Mouse (Mus musculus): ENCODE data around the gene Pdik1l. TPM values are rescaled to one million over a fixed set of nuclear protein-coding genes. Genes with fewer than 3 reads are reported as not detected.

Pdik1l gene
- 1 to 10 TPM; 3.2 TPM for total RNA-seq (2021)
- long read RNA-seq, experiment 1, full-length matches to known transcripts, result 8 of 9 reads
- long read RNA-seq, experiment 1, partial matches to known transcripts, result 0 of 9 reads
- long read RNA-seq, experiment 1, other reads (novel, unspliced or antisense), result 1 of 9 reads
- long read RNA-seq, experiment 2, full-length matches to known transcripts, result 1 of 2 reads
- long read RNA-seq, experiment 2, partial matches to known transcripts, result 0 of 2 reads
- long read RNA-seq, experiment 2, other reads (novel, unspliced or antisense), result 1 of 2 reads

DNA sequence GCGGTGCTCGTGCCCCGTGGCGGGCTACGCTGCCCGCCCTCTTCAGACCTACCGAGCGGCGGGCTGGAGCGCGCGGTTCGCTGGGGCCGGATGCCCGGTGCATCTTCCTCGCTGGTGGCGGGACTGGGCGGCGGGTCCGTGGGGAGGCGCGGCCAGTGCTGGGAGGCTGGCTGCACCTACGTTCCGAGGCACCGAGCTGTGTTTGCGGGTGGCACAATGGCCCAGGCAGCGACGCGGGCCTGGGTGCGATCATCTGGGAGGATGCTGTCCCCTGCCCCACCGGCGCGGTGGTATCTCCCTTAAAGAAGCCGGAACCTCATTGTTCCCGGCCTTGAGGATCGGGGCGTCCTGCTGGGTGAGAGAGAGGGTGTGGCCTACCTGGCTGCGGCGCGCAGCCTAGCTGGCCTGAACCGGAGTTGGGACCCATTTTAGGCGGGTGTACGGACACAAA is at the start of gene Pdik1l:
Pdik1l (minus strand) TSS at position 321 of the 451 bp plus-strand sequence.
- no peak for DNase-seq
- intact Hi-C loops (cut with DNase I), result no loop called here
- no peak for TF ChIP-seq CTCF (IDR thresholded peaks at IDR 0.05)
- Histone ChIP-seq H3K4me3 (peak within 1 kb of the TSS; percentile 99), H3K27ac (peak within 1 kb of the TSS; percentile 94)

DNA sequence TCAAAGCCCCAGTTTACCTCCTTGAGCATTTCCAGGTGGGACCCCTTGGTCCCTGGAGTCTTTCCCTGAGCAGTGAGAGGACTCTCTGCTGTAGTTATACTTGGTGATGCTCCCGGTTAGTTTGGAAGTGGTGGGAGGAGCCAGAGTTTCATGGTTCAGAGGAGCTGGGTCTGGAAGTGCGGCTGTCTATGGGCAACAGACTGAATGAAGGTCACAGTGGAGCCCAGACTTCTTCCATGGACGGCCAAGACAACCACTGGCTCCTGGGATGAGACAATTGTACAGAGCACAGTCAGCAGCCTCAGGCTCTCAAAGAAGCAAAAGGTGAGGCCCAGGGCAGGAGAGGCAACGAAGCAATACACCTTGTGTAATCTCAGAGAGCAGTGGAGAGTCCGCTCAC is 42.6 kb upstream of the Pdik1l start:
- TF ChIP-seq CTCF (IDR thresholded peaks at IDR 0.05), result no peak
- Histone ChIP-seq H3K4me3 (no peak overlapping the region), H3K27ac (peak overlapping the region; percentile 35; the same call in 1 of the 2 replicates)
- no peak for DNase-seq
- intact Hi-C loops (cut with DNase I), result no loop called here

DNA sequence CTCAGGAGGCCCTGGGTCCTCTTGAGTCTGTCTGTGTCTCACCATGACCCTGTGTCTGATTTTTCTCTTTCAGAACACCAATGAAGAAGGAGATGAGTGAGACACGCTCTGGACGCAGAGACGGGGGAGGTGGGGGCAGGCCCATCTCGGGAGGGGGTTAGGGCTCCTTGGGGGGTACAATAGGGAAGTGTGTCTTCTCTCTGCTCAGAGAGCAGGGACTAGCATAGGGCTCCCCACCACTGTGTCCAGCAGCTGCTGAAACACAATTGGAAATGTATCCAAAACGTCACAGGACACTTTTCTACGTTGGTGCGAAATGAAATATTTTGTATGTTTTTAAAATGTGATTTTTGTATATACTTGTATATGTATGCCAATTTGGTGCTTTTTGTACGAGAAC is 41.1 kb upstream of the Pdik1l start:
- no peak for DNase-seq
- Histone ChIP-seq H3K27ac (no peak overlapping the region), H3K4me3 (no peak overlapping the region)
- no peak for TF ChIP-seq CTCF (IDR thresholded peaks at IDR 0.05)
- intact Hi-C loops (cut with DNase I), result no loop called here

DNA sequence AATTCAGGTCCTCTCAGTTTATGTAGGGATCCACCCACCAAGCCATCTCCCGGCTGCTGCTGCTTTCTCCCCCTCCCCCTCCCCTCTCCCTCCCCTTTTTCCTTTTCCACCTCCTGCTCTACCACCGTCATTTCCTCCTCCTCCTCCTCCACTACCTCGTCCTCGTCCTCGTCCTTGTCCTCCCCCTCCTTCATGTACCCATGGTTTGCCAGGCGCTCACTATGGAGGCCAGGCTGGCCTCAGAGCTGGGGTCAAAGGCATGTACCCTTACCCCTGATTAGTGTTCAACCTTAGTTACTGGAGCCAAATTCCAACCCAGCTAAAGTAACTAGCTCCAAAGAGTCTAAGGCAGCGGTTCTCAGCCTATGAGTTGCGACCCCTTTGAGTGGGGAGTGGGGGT is 40.5 kb upstream of the Pdik1l start:
- Histone ChIP-seq H3K4me3 (no peak overlapping the region), H3K27ac (no peak overlapping the region)
- no peak for DNase-seq
- intact Hi-C loops (cut with DNase I), result no loop called here
- TF ChIP-seq CTCF (IDR thresholded peaks at IDR 0.05), result no peak

DNA sequence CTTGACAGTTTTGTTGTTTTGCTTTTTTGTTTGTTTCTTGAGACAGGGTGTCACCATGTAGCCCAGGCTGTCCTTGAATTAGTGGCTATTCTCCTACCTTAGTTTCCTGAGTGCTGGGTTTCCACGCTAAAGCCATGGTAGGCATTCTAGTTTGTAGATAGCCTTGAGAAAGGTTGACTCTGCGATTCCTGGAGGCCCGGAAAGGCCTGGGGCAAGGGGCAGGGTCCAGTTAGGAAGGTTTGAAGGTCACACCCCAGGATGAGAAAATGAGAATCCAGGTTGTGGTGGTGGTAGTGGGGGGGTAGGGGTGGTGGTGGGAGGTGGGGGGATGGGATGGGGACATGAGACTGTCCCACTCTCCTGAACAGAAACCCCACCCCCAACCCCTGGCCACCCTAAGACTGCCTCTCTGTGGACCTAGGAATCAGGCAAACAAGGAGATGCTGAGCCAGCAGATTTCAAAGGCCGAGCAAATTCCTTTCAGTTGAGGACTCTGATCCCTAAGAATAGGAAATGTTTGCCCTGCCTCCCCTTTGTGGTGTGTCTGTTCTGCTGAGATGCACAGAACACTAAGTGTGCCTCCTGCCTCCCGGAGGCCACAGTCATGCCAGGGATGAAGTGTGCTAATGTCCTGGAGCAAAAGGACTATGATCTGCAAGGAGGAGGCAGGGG is 39.3 kb upstream of the Pdik1l start:
- TF ChIP-seq CTCF (IDR thresholded peaks at IDR 0.05), result no peak
- no peak for DNase-seq
- H3K27ac ChIP-seq, result peak overlapping the region; percentile 49
- intact Hi-C loops (cut with DNase I), result no loop called here
- H3K4me3 ChIP-seq, result no peak overlapping the region

DNA sequence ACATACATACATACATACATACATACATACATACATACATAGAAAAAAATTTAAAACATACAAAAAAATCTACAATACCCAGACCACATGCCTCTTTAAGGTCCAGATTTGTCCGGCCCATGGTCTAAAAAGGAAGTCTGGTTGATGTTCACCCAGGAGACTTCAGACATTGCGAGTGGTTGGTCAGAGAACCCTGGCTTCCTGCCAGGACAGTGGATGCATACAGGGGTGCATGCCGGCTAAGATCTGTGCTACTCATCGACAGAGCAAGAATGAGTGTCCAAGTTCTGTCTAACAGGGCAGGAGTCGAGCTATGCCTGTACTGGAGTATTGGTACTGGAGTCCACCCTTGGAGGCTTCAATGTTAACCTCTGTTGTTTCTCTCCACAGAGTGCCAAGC is 37.0 kb upstream of the Pdik1l start:
- Histone ChIP-seq H3K27ac (no peak overlapping the region; the same call in 1 of the 2 replicates), H3K4me3 (no peak overlapping the region)
- intact Hi-C loops (cut with DNase I), result no loop called here
- no peak for DNase-seq
- TF ChIP-seq CTCF (IDR thresholded peaks at IDR 0.05), result no peak

DNA sequence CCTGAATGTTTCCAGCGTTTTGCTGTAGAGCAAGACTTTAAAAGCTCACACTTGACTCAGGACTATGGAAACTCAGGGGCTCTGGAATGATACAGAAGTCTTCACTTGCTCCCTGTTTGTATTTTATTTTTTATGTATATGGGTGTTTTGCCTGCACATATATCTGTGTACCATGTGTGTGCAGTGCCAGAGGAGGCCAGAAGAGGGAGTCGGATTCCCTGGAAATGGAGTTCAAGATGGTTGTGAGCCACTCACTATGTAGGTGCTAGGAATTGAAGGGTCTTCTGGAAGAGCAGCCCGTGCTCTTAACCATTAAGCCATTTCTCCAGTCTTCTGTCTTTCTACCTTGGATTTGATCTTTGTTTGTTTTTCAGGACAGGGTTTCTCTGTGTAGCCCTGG is 33.8 kb upstream of the Pdik1l start:
- intact Hi-C loops (cut with DNase I), result no loop called here
- Histone ChIP-seq H3K27ac (peak overlapping the region; percentile 50), H3K4me3 (peak overlapping the region; percentile 17; the same call in 1 of the 2 replicates)
- DNase-seq, result no peak
- TF ChIP-seq CTCF (IDR thresholded peaks at IDR 0.05), result peak; percentile 50

DNA sequence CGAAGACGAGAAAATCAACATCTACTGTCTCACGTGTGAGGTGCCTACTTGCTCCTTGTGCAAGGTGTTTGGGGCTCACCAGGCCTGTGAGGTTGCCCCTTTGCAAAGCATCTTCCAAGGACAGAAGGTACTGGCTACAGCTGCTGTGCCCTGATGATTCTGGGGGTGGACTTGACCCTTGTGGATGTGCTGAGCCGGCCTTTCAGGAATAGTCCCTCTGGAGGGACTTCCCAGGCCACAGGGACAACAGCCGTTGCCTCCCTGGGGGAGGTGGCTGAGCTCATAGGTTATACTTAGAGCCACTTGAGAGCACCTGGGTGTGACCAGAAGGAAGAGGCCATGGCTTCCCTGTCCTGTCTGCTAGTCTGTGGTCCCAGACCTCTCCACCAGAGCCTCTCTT is 32.0 kb upstream of the Pdik1l start:
- Histone ChIP-seq H3K4me3 (peak overlapping the region; percentile 88), H3K27ac (peak overlapping the region; percentile 97)
- intact Hi-C loops (cut with DNase I), result no loop called here
- TF ChIP-seq CTCF (IDR thresholded peaks at IDR 0.05), result no peak
- peak; percentile 63 for DNase-seq

DNA sequence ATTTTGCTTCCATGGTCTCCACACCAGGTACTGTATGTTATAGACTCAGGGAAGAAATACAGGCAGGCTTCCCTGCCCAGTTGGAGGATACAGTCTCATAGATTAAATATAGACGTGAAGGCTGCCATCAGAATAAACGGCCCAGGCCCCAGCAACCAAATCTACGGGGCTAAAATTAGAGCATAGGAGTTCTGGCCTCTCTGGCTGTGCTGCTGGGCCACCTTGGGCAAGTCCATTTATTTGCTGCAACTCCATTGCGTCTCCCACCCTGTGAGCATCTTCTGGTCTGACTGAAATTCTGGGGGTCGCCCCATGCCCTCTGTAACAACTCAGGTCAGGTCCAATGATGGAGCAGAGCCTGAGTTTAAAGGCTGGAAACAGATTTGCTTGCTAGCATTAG is 31.4 kb upstream of the Pdik1l start:
- H3K4me3 ChIP-seq, result peak overlapping the region; percentile 88
- DNase-seq, result peak; percentile 60
- peak overlapping the region; percentile 97 for H3K27ac ChIP-seq
- intact Hi-C loops (cut with DNase I), result no loop called here
- TF ChIP-seq CTCF (IDR thresholded peaks at IDR 0.05), result no peak

DNA sequence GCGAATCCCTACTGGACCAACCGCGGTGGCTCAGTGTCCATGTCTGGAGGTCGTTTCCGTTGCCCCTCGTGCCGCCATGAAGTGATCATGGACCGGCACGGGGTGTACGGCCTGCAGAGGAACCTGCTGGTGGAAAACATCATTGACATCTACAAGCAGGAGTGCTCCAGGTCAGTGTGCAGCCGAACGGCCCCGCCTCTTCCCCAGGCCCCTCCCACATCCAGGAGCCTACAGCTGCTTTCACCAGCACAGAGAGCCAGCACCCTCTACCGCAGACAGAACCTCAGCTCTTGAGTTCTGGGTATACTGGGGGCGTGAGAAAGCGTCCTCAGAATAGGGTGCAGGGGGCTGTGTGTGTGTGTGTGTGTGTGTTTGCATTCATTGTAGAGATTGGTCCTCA is 28.7 kb upstream of the Pdik1l start:
- intact Hi-C loops (cut with DNase I), result no loop called here
- H3K4me3 ChIP-seq, result peak overlapping the region; percentile 88
- 0 out of 2 replicates have a peak, but pooled peaks have one; percentile 5 for TF ChIP-seq CTCF (IDR thresholded peaks at IDR 0.05)
- peak; percentile 82 for DNase-seq
- peak overlapping the region; percentile 97 for H3K27ac ChIP-seq

DNA sequence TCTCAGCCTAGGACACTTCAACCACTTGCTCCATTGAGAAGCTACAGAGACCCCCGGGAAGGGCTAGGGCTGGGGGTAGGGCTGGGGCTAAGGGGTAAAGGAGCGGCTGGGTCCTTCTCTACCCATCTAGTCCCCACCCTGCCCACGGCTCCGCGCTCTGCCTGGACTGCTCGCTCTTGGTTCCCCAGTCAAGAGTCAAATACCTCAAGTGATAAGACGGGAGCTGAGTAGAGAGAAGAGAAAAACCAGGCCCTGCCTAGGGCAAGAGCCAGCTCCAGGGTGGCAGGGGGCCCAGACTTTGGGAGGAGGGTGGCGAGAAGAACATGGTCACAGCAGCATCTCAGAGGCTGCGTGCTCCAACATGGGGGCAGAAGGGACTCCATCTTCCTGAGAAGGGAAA is 27.8 kb upstream of the Pdik1l start:
- peak; percentile 58 for DNase-seq
- intact Hi-C loops (cut with DNase I), result loop anchor here (2.0 kb wide), 1 partner anchor 41 kb away; no protein-coding TSS in a partner anchor
- H3K4me3 ChIP-seq, result peak overlapping the region; percentile 88
- H3K27ac ChIP-seq, result peak overlapping the region; percentile 97
- no peak for TF ChIP-seq CTCF (IDR thresholded peaks at IDR 0.05)

DNA sequence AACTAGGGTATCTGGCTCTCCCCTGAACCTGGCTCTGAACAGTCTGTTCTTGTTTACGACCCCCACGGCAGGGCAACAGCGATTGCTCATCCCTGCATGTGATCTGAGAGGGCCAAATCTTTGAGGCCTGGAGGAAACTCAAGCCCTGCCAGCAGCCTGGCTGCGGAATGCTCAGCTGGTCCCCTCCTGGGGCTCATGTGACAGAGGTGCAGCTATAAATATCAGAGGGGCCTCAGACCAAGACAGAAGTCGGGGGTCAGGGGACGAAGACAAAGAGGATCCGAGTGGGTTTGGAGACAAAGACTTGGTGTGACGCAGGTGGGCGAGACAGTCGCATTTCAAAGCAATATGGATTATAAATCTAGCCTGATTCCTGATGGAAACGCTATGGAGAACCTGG is 27.2 kb upstream of the Pdik1l start, which contains the start of gene Trim63:
Trim63 (plus strand) TSS at position 245 of the 400 bp plus-strand sequence.
- DNase-seq, result peak; percentile 90
- intact Hi-C loops (cut with DNase I), result loop anchor here (2.0 kb wide), 1 partner anchor 42 kb away; no protein-coding TSS in a partner anchor
- H3K27ac ChIP-seq, result peak within 1 kb of the TSS; percentile 97
- H3K4me3 ChIP-seq, result peak within 1 kb of the TSS; percentile 88
- TF ChIP-seq CTCF (IDR thresholded peaks at IDR 0.05), result no peak

DNA sequence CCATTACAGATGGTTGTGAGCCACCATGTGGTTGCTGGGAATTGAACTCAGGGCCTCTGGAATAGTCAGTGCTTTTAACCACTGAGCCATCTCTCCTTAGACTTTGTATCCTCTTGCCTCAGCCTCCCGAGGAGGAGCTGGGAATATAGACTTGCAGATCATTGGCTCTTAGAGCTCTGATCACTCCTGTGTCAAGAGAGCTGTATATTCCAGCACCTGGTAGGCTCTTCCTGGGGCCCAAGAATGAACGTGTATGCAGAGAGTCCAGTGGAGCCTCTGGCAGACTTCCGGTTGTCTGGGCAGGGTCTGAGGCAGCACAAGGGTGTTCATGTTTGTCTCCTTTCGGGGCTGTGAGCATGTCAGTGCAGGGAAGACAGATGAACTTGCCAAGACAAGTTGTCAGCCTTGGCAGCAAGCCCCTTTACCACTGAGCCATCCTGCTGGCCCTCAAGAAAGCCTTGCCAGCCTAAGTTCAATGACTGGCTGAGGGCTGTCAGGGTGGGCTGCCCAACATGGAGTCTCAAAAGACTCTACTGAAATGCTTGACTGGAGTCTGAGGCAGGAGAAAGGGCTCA is 26.5 kb upstream of the Pdik1l start:
- DNase-seq, result peak; percentile 75
- no peak for TF ChIP-seq CTCF (IDR thresholded peaks at IDR 0.05)
- intact Hi-C loops (cut with DNase I), result loop anchor here (2.0 kb wide), 1 partner anchor 43 kb away; no protein-coding TSS in a partner anchor
- Histone ChIP-seq H3K27ac (peak overlapping the region; percentile 97), H3K4me3 (peak overlapping the region; percentile 88)

Measured in gastrocnemius, adult 2 months (tissue).